Mouse (Mus musculus) B cell, adult 2 months (primary cell): ENCODE results near the gene Mrpl37.

Source experiments
- DNase-seq, 2 experiments: peaks; one replicate each; pipeline ENCODE4 v3.0.0; 2022

Mrpl37 gene

GRCm38 (mm10) chr4:107015971-107016511 lies 50.6 kb downstream of the Mrpl37 start:
- DNase-seq, result no peak

GRCm38 (mm10) chr4:107013817-107014260 lies 52.8 kb downstream of the Mrpl37 start:
- no peak for DNase-seq

DNA sequence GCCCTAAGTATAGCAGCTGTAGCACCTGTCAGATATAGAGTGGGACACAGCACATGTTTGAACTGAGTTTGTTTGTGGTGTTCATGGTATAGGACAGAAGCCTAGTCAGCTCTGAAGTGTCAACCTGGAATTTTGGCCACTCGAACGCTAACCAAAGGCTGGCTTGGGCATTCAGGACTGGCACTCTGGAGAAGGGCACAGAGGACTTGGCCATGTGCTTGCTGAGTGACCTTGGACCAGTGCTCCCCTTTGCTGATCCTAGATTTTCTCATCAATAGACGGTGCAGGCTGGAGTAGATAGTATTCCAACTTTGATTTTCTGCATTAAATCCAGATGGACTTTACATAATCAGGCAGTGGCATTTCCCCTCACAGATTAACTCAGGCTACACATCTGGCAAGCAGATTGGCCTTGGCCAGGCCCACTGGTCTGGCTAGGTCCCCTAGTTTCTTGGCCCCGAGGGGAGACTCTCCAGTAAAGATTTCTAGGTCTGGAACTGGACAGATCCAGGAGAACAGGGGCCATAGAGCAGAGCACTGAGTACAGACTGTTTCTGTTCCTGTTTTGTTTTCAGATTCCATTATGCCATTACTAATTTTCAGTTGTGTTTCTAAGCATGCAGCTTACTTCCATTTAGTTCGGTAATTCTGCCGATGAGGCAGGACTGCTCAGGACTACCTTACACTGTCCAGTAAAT lies 53.4 kb downstream of the Mrpl37 start:
- DNase-seq, result no peak

- no peak for DNase-seq
These were observed 54.1 kb downstream of the Mrpl37 start for GRCm38 (mm10) chr4:107012574-107012973.

- no peak for DNase-seq
These were observed 54.6 kb downstream of the Mrpl37 start for GRCm38 (mm10) chr4:107012005-107012478.

- no peak for DNase-seq
These were observed 55.2 kb downstream of the Mrpl37 start for GRCm38 (mm10) chr4:107011325-107012004.

DNA sequence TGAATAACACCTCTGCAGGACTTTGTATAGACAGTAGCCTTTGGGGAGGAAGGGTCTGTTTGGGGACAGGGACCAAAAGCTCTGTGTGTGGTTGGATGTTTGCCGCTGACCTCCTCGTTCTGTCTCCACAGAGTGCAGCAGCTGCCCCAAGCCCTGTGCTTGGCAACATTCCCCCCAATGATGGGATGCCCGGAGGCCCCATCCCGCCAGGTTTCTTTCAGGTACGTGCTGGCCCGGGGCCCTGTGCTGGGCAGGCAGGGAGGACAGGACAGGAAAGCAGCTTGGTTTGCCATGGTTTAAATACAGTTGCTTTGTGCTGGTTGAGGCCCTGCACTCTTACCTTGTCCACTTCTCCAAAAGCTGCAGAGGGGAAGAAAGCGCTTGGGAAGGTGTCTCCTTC lies 57.1 kb downstream of the Mrpl37 start:
- DNase-seq, result no peak

GRCm38 (mm10) chr4:107008161-107008560 lies 58.5 kb downstream of the Mrpl37 start:
- no peak for DNase-seq

GRCm38 (mm10) chr4:107007359-107007758 lies 59.3 kb downstream of the Mrpl37 start:
- DNase-seq, result no peak

DNA sequence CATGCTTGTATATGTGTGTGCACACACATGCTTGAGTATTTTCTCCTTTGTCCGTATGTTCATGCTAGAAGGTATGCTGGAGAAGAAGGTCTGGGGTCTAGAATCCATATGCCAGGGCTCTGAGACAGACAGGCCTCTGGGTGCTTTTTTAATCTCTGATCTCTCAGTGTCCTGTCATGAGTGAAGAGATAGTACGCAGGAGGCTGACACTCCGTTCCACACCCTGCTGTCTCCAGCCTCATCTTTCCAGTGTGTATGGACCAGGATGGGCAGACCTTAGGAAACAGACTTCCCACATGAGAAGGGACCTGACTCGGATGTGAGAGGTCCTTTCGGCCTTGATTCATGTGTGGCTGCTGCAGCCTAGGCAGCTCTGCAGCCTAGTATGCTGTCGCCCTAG lies 59.9 kb downstream of the Mrpl37 start:
- no peak for DNase-seq

DNA sequence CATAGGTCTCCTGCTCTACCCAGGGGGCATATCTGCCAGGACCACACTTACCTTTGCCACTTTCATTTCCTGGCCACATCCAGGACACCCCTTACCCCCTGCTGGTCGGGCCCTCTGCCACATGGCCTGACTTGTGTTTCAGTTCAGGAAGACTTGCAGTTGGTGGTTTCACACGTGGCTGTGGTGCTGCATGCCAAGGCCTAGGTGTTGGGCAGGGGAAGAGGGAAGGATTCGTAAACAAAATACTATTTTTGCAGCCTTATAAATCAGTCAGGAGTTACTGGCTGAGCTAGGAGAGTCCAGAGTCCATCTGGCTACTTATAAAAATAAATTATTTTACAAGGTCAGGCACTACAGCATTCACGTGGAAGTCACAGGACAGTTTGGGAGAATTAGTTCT lies 60.4 kb downstream of the Mrpl37 start:
- DNase-seq, result no peak
